Mouse (Mus musculus) myocyte (in vitro differentiated cells): Measurements from ENCODE around the gene Nanos2.
A peak's percentile ranks its signal among the peaks of the same experiment; 100 is the strongest.

ENCODE experiments used
- E2F4 ChIP-seq: IDR thresholded peaks from one replicate; pipeline ENCODE4 v1.6.1; 2011; ENCODE audit warnings: mild to moderate bottlenecking, control low read depth, moderate library complexity; ENCODE audit not compliant: insufficient read depth
- MYOD1 ChIP-seq, 3 experiments: IDR thresholded peaks; one replicate each; pipeline ENCODE4 v1.6.1; 2011; ENCODE audit warnings: control low read depth in 2 of 3, low read depth in 2 of 3, mild to moderate bottlenecking in 2 of 3, moderate library complexity in 1 of 3; ENCODE audit not compliant: insufficient read length in 2 of 3, control insufficient read depth in 1 of 3
- POLR2A ChIP-seq: IDR thresholded peaks from one replicate; pipeline ENCODE4 v1.6.1; 2011; ENCODE audit warnings: low read depth, mild to moderate bottlenecking, control low read depth, moderate library complexity; ENCODE audit not compliant: insufficient read length
- POLR2AphosphoS2 ChIP-seq: IDR thresholded peaks from one replicate; pipeline ENCODE4 v1.6.1; 2011; ENCODE audit warnings: low read depth, control low read depth; ENCODE audit not compliant: insufficient read length
- REST ChIP-seq: IDR thresholded peaks from one replicate; pipeline ENCODE4 v1.6.1; 2011; ENCODE audit warnings: mild to moderate bottlenecking, control low read depth, moderate library complexity; ENCODE audit not compliant: insufficient read depth, insufficient read length
- TCF3 ChIP-seq: IDR thresholded peaks from one replicate; pipeline ENCODE4 v1.6.1; 2011; ENCODE audit warnings: low read depth, control low read depth; ENCODE audit not compliant: insufficient read length
- USF1 ChIP-seq: IDR thresholded peaks from one replicate; pipeline ENCODE4 v1.6.1; 2011; ENCODE audit warnings: low read depth, mild to moderate bottlenecking, control low read depth, moderate library complexity

- TF ChIP-seq POLR2A (no peak), POLR2AphosphoS2 (no peak), E2F4 (no peak), MYOD1 (IDR thresholded peaks at IDR 0.05; ENCODE audit: control insufficient read depth in 1 of 3, insufficient read length in 2 of 3, low read depth in 2 of 3) (peak in 2 of 3 experiments; percentile 14 to 39), REST (no peak), TCF3 (no peak), USF1 (no peak)
These were observed 17.5 kb downstream of the Nanos2 start for GRCm38 (mm10) chr7:19004631-19005079.
